Mouse (Mus musculus): ENCODE results near the gene Ppp1r12b.

Ppp1r12b gene

GRCm38 (mm10) chr1:134955637-134956176 lies at the start of gene Ppp1r12b:
Gene Ppp1r12b, minus strand, starts transcription at chr1:134955942.
- peak; percentile 98 for DNase-seq (ENCODE audit: low spot score)

- no peak for DNase-seq (ENCODE audit: low spot score)
These were observed 47.6 kb upstream of the Ppp1r12b start for GRCm38 (mm10) chr1:135003346-135003745.

- no peak for DNase-seq (ENCODE audit: low spot score)
These were observed 44.8 kb upstream of the Ppp1r12b start for GRCm38 (mm10) chr1:135000527-135000926.

GRCm38 (mm10) chr1:134998231-134998630 lies 42.5 kb upstream of the Ppp1r12b start:
- no peak for DNase-seq (ENCODE audit: low spot score)

- DNase-seq (ENCODE audit: low spot score), result no peak
These were observed 41.8 kb upstream of the Ppp1r12b start for GRCm38 (mm10) chr1:134997568-134997967.

- DNase-seq (ENCODE audit: low spot score), result no peak
These were observed 40.7 kb upstream of the Ppp1r12b start for GRCm38 (mm10) chr1:134996471-134996870.

GRCm38 (mm10) chr1:134995954-134996353 lies 40.2 kb upstream of the Ppp1r12b start:
- no peak for DNase-seq (ENCODE audit: low spot score)

- DNase-seq (ENCODE audit: low spot score), result no peak
These were observed 39.7 kb upstream of the Ppp1r12b start for GRCm38 (mm10) chr1:134995437-134995836.

- no peak for DNase-seq (ENCODE audit: low spot score)
These were observed 39.0 kb upstream of the Ppp1r12b start for GRCm38 (mm10) chr1:134994739-134995138.

GRCm38 (mm10) chr1:134992046-134992645 lies 36.4 kb upstream of the Ppp1r12b start:
- peak; percentile 27 for DNase-seq (ENCODE audit: low spot score)

- DNase-seq (ENCODE audit: low spot score), result peak; percentile 87
These were observed 33.6 kb upstream of the Ppp1r12b start for GRCm38 (mm10) chr1:134989372-134989771.

- DNase-seq (ENCODE audit: low spot score), result no peak
These were observed 32.2 kb upstream of the Ppp1r12b start for GRCm38 (mm10) chr1:134987962-134988341.

- peak; percentile 46 for DNase-seq (ENCODE audit: low spot score)
These were observed 31.6 kb upstream of the Ppp1r12b start for GRCm38 (mm10) chr1:134987173-134987961.

GRCm38 (mm10) chr1:134972920-134973319 lies 17.2 kb upstream of the Ppp1r12b start:
- DNase-seq (ENCODE audit: low spot score), result peak; percentile 27

GRCm38 (mm10) chr1:134965430-134965829 lies 9.7 kb upstream of the Ppp1r12b start:
- no peak for DNase-seq (ENCODE audit: low spot score)

- peak; percentile 41 for DNase-seq (ENCODE audit: low spot score)
These were observed 7.1 kb upstream of the Ppp1r12b start for GRCm38 (mm10) chr1:134962821-134963220.

GRCm38 (mm10) chr1:134962053-134962803 lies 6.5 kb upstream of the Ppp1r12b start, which contains the start of gene Ube2t:
Gene Ube2t, plus strand, starts transcription at chr1:134962565.
- DNase-seq (ENCODE audit: low spot score), result peak; percentile 96

GRCm38 (mm10) chr1:134960634-134961033 lies 4.9 kb upstream of the Ppp1r12b start:
- DNase-seq (ENCODE audit: low spot score), result peak; percentile 37

- DNase-seq (ENCODE audit: low spot score), result peak; percentile 69
These were observed 599 bp downstream of the Ppp1r12b start for GRCm38 (mm10) chr1:134955050-134955636.

- no peak for DNase-seq (ENCODE audit: low spot score)
These were observed 5.8 kb downstream of the Ppp1r12b start for GRCm38 (mm10) chr1:134949946-134950345.

- DNase-seq (ENCODE audit: low spot score), result no peak
These were observed 8.2 kb downstream of the Ppp1r12b start for GRCm38 (mm10) chr1:134947590-134947989.

GRCm38 (mm10) chr1:134942898-134943297 lies 12.8 kb downstream of the Ppp1r12b start:
- no peak for DNase-seq (ENCODE audit: low spot score)
